Mouse (Mus musculus): ENCODE measurements around the gene Polh.

DNA sequence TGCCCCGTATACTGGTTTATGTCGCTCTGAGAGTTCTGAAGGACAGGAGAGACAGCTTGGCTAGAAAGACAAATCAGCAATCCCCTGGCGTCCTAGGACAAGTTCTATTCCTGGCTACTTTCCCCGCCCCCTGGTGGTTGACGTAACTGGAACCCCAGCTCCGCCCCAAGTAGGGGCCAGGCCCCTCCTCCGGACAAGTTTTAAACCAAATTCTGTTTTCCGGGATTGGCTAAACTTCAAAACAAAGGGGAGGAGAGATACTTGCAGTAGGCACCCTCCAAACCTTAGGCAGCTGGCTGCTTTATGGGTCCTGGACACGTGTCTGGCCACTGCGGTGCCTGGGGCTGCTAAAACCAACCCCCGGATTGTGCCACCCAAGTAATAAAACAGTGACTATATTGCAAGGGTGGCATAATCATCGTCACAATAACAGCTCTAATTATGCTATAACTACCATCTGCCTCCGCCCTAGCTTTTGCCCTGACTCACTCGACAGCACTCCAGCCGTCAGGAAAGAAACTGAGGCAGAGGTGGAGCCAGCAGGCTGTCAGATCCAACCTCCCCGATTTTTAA lies 42.3 kb downstream of the Polh start:
- TF ChIP-seq CTCF (IDR thresholded peaks at IDR 0.05; ENCODE audit: extremely low read depth, insufficient read depth, low read length): no peak
- TF ChIP-seq POLR2A (IDR thresholded peaks at IDR 0.05; ENCODE audit: extremely low read depth, insufficient read depth, low read length): peak; percentile 58; the same call in 1 of the 2 replicates

Measured in cortical plate, adult 2 months (tissue).